Mouse (Mus musculus) colon, adult 2 months (tissue): ENCODE results near the gene Vmn1r5. TPM values are rescaled to one million over a fixed set of nuclear protein-coding genes. Genes with fewer than 3 reads are reported as not detected.

Source experiments
- polyA plus RNA-seq: library from polyadenylated mRNA; depleted of rRNA; stranded (reverse); fragments of >200 nt; gene quantifications from 2 replicates; pipeline ENCODE4 v1.2.3, GENCODE M21; 2012; rRNA removed

Gene Vmn1r5
- polyA plus RNA-seq = not detected in 2 replicates

DNA sequence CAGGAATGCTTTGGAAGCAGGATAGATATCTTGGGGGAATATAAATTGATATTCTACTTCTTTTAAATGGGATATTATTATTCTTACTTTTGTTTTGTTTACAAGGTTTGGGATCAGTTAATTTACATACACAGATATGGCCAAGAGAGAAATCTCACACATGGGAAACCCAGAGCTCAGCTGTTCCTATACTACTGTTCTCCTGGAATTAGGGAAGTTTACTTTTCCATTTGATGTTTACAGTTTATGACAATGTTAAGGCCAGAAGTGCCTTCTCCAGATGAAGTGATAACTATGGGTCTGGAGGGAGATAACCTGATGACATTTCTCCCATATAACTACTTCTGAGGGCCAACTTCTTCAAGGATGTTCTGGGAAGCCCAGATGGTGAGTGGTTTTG lies at the start of gene Vmn1r5:
TSS of gene Vmn1r5 (plus strand) at position 301 of the 400 bp plus-strand sequence.

DNA sequence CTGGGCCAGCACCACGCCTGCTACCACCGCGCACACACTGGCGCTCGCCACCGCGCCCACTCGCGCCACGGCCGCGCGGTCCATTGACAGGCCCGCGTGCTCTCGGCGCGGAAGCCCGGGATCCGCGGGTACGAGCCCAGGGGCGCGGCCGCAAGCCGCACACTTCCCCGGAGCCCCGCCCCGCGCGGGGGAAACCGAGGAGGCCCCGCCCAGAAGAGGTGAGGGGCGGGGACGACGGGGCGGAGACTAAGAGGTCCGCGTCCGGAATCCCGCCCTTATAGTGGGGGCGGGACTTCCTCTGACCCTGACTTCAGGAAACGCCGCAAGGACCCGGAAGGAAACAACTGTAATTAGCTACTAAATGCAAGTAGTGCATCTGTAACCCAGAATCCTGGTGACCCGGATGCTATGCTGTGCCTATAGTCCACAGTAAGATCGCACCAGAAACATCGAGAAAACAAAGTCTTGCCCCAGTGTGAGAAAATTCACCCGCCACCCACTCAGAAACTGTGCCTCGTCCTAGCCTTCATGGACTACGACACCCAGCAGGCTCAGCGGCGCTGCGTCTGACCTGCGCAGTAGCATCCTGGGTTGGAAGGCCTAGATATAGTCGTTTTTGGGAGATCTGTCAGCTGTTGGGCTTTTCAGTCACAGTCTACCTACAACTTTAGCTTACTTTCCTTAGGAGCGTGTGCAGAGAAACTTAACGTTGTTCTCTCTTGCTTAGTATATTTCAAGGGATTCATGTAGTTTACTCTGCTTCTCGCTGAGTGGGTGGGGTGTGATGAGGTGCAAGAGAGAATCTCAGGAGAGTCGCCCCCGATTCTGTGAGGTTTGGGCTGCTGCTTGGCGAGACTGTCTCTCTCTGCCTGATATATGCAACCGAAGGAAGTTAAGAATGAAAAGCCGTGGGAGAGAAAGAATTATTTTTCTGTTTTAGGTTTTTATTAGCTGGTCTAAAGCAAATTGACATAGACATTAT lies 46.1 kb upstream of the Vmn1r5 start, which contains the start of the genes Nt5c3 and Vmn1r4:
TSS of gene Nt5c3 (minus strand) at position 207 of the 982 bp plus-strand sequence.
TSS of gene Vmn1r4 (plus strand) at position 290 of the 982 bp plus-strand sequence.

DNA sequence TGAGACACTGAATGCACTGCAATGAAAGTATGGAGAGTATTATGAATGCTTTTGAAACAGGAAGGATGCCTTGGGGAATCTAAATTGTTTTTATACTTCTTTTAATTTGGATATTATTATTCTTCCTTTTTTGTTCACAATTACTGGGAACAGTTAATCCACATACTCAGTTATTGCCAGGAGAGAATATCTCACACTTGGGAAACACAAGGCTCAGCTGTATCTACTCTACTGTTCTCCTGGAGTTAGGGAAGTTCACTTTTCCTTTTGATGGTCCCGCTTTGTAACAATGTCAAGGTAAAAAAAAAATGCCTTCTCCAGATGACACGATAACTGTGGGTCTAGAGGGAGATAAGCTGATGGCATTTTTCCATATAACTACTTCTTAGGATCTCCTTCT lies 26.9 kb downstream of the Vmn1r5 start, which contains the start of gene Vmn1r6:
TSS of gene Vmn1r6 (plus strand) at position 301 of the 400 bp plus-strand sequence.

DNA sequence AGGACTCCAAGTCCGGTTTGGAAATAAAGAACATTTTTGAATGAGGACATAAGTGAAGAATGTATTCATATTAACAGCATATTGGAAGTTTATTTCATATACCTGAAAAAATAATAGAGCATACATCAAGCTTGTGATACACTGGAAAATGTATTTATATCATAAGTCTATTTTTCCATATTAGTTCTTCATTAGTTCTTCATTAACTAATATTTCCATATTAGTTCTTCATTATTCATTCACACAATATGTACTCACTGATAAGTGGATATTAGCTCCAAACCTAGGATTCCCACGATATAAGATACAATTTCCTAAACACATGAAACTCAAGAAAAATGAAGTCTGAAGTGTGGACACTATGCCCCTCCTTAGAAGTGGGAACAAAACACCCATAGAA lies 55.2 kb downstream of the Vmn1r5 start, which contains the start of gene Vmn1r7:
TSS of gene Vmn1r7 (minus strand) at position 101 of the 400 bp plus-strand sequence.

DNA sequence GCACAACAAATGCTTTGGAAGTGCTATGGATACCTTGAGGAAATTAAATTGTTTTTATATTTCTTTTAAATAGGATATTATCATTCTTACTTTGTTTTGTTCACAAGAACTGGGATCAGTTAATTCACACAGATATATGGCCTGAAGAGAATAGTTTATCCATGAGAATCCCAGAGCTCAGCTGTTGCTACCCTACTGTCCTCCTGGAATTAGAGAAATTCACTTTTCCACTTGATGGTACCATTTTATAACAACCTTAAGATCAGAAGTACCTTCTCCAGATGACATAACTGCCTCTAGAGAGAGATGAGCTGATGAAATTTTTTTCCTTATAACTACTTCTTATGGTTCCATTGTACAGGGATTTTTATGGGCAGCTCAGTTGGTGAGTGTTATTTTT lies 61.9 kb downstream of the Vmn1r5 start, which contains the start of gene Vmn1r8:
TSS of gene Vmn1r8 (plus strand) at position 301 of the 400 bp plus-strand sequence.

Other genes with a start within 250 kb of the Vmn1r5 start
- gene Kbtbd2, start 172.5 kb upstream of the Vmn1r5 start, polyA plus RNA-seq = 7.6 and 7.9 TPM in 2 replicates
- 34.4 and 43.0 TPM in 2 replicates for gene Fkbp9, start 138.2 kb upstream of the Vmn1r5 start, polyA plus RNA-seq
- gene Nt5c3, start 46.3 kb upstream of the Vmn1r5 start, polyA plus RNA-seq = 8.4 and 8.7 TPM in 2 replicates
- not detected in 2 replicates for gene Vmn1r4, start 46.3 kb upstream of the Vmn1r5 start, polyA plus RNA-seq
- not detected in 2 replicates for gene Vmn1r6, start 27.0 kb downstream of the Vmn1r5 start, polyA plus RNA-seq
- not detected in 2 replicates for gene Vmn1r7, start 55.1 kb downstream of the Vmn1r5 start, polyA plus RNA-seq
- gene Vmn1r8, start 62.0 kb downstream of the Vmn1r5 start, polyA plus RNA-seq = not detected in 2 replicates
- not detected in 2 replicates for gene Vmn1r9, start 96.5 kb downstream of the Vmn1r5 start, polyA plus RNA-seq
- gene Vmn1r10, start 139.2 kb downstream of the Vmn1r5 start, polyA plus RNA-seq = not detected in 2 replicates
- gene Vmn1r11, start 163.2 kb downstream of the Vmn1r5 start, polyA plus RNA-seq = not detected in 2 replicates
- gene Vmn1r12, start 186.6 kb downstream of the Vmn1r5 start, polyA plus RNA-seq = not detected in 2 replicates
- not detected in 2 replicates for gene Vmn1r13, start 233.0 kb downstream of the Vmn1r5 start, polyA plus RNA-seq